Mouse (Mus musculus) spleen, adult 12 weeks (tissue): ENCODE results near the gene Smc2.
"Not testable (repeated sequence)": the region's sequence is repeated elsewhere in the genome, so short reads cannot be mapped to it uniquely, and the experiment has no call there.

Experiments used
- DNase-seq: peaks from one replicate; pipeline ENCODE4 v3.0.0; 2022; ENCODE audit warnings: low spot score

Smc2 gene

GRCm38 (mm10) chr4:52438886-52439664, at the start of gene Smc2:
Gene Smc2 (plus strand): TSS chr4:52439243.
- DNase-seq: peak; percentile 92

GRCm38 (mm10) chr4:52411587-52411986, 27.5 kb upstream of the Smc2 start:
- DNase-seq: no peak

GRCm38 (mm10) chr4:52423653-52424052, 15.4 kb upstream of the Smc2 start:
- no peak for DNase-seq

- DNase-seq: peak; percentile 28
These were observed 9.5 kb upstream of the Smc2 start for GRCm38 (mm10) chr4:52429310-52430198.

- DNase-seq: not testable (repeated sequence)
These were observed 3.5 kb upstream of the Smc2 start for GRCm38 (mm10) chr4:52435551-52435950.

- no peak for DNase-seq
These were observed 615 bp upstream of the Smc2 start for GRCm38 (mm10) chr4:52438371-52438885.

- peak; percentile 20 for DNase-seq
These were observed 20.7 kb downstream of the Smc2 start for GRCm38 (mm10) chr4:52459726-52460125.

GRCm38 (mm10) chr4:52461321-52461720, 22.3 kb downstream of the Smc2 start:
- no peak for DNase-seq

GRCm38 (mm10) chr4:52473431-52473830, 34.4 kb downstream of the Smc2 start:
- DNase-seq: no peak

- DNase-seq: no peak
These were observed 48.4 kb downstream of the Smc2 start for GRCm38 (mm10) chr4:52487486-52487885.

GRCm38 (mm10) chr4:52497144-52497543, 58.1 kb downstream of the Smc2 start, which contains the start of gene Vma21-ps:
Gene Vma21-ps (minus strand): TSS chr4:52497244.
- not testable (repeated sequence) for DNase-seq

GRCm38 (mm10) chr4:52517580-52517979, 78.5 kb downstream of the Smc2 start:
- DNase-seq: no peak

- no peak for DNase-seq
These were observed 80.3 kb downstream of the Smc2 start for GRCm38 (mm10) chr4:52519301-52519700.

- DNase-seq: no peak
These were observed 87.4 kb downstream of the Smc2 start for GRCm38 (mm10) chr4:52526464-52526863.

GRCm38 (mm10) chr4:52530636-52531035, 91.6 kb downstream of the Smc2 start:
- DNase-seq: no peak
